Mouse (Mus musculus) layer of hippocampus, adult 6 months (tissue): ENCODE data around the gene Kng1. TPM values are rescaled to one million over a fixed set of nuclear protein-coding genes. Genes with fewer than 3 reads are reported as not detected.

Experiments used
- long read RNA-seq, 2 experiments: library from polyadenylated mRNA; unstranded; transcript quantifications; one replicate each; pipeline ENCODE4 v2.0.0; 2019 to 2020
- microRNA-seq: library from miRNA; unstranded; fragments of <30 nt; microRNA quantifications from one replicate; pipeline ENCODE4 v1.2.0, GENCODE M21; 2020
- polyA plus RNA-seq: library from polyadenylated mRNA; unstranded; fragments of <200 nt; fragmentation: Nextera tagmentation; gene quantifications from 2 replicates; pipeline ENCODE4 v1.2.3, GENCODE M21; 2021

Kng1 gene
- polyA plus RNA-seq = not detected in 2 replicates
- long read RNA-seq, experiment 1 = 0 reads
- long read RNA-seq, experiment 2 = 0 reads

DNA sequence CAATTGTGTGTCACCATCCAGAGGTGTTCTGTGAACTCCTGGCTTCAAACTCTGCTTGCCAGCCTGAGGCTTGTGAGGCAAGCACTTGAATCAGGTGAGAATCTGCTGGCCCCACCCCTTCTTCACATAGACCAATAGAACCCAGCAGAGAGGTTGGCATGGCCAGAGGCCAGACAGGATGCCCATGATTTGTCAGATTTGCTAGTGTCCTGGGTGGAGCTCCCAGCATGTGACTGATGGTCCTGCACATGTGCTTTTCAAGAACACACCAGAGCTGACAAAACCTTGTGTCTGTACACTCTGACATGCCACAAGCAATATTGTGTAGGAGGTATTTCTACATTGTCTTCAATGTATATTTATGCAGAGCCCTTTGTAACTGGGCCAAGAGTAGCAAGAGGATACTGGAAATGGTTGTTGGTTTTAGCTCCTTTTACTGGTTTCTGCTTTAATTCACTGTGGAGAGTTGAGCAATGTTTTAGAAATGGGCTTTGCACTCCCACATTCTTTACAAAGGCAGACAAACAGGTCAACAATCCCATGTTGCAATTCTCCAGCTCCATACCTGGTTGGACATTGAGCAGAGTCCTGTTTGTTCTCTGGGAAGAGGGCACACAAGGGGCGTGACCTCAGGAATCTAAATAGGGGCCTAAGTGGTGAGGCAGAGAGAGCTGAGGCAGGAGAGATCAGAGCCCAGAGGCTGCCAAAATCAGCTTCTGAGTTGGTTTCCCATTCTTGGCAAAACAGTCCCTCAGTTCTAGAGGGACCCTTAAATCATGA lies at the start of gene Kng1:
Gene Kng1 (plus strand): TSS at position 198 of the 780 bp plus-strand sequence.

DNA sequence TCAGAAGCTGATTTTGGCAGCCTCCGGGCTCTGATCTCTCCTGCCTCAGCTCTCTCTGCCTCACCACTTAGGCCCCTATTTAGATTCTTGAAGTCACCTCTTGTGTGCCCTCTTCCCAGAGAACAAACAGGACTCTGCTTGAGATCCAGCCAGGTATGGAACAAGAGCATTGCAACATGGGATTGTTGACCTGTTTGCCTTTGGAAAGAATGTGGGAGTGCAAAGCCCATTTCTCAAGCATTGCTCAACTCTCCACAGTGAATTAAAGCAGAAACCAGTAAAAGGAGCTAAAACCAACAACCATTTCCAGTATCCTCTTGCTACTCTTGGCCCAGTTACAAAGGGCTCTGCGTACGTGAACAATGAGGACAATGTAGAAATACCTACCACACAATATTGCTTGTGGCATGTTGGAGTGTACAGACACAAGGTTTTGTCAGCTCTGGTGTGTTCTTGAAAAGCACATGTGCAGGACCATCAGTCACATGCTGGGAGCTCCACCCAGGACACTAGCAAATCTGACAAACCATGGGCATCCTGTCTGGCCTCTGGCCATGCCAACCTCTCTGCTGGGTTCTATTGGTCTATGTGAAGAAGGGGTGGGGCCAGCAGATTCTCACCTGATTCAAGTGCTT lies 28.6 kb upstream of the Kng1 start, which contains the start of gene Kng2:
Gene Kng2 (minus strand): TSS at position 517 of the 635 bp plus-strand sequence.

DNA sequence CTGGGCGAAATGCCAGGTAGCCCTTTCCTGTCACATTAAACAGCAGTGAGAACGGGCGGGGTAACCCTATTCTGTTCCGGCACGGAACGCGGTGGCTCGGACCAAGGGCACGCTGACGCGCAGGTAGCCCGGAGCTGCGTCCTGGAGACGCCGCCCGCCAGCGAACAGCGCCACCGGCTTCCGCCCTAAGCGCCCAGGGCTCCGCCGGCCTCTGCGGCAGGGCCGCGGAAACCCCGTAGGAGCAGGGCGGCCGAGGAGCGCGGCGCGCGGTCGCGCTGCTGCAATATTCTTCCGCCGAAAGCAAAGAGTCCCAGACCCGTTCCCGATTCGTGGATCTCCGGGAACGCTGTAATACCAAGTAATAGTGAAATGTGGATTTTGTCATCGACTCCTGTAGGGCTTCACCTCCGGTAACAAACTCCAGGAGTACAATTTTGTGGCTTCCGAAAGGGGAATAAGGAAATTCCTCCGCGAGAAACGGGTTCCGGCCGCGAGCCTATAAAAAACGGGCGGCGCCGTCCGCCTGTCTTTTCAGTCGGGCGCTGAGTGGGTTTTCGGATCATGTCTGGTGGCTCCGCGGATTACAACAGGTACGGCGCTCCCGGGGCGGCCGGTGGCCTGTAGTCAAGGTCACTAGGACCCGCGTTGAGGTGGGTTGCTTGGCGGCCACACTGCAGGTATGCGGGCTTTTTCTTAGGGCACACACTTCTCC lies 49.7 kb downstream of the Kng1 start, which contains the start of gene Eif4a2:
Gene Eif4a2 (plus strand): TSS at position 214 of the 712 bp plus-strand sequence.

DNA sequence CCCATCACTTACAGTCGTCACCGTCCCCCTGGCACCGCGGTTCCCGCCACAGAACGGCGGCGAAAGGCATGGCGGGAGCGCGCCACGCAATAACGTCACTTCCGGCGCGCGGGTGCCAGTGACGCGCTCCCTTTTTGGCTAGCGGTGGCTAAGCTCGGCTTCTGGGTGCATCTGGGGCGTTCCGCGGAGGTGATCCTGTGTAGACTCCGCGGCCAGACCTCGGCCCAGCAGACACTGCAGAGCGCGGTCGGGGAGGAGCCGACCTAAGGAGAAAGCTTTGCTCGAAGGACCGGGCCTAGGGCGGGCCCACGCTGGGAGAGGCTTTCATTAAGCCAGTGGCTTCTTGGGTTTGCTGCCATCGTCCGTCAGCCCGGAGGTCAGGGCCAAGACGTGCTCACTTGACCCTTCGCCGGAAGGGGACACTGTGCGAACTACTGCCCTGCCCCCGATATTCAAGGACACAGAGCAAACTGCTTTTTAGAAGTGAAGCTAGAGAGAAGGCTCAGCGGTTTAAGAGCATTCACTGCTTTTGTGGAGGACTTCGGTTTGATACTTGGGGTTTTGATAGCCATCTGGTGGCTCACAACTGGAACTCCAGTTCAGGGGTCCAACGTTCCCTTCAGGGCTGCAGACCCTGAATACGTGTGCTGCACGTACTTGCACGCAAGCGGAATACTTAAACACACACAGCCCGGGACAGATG lies 70.2 kb downstream of the Kng1 start, which contains the start of gene Rfc4:
Gene Rfc4 (minus strand): TSS at position 65 of the 703 bp plus-strand sequence.

Small RNA genes within 50 kb of the gene (microRNA-seq; reads per million reads assigned to microRNA genes)
- gene Gm49346 = 0.64 reads per million

Other genes with a start within 250 kb of the Kng1 start
- gene Crygs, start 246.3 kb upstream of the Kng1 start, polyA plus RNA-seq = 0.23 and 0.45 TPM in 2 replicates
- 11.0 and 11.6 TPM in 2 replicates for gene Tbccd1, start 200.2 kb upstream of the Kng1 start, polyA plus RNA-seq
- gene Dnajb11, start 200.0 kb upstream of the Kng1 start, polyA plus RNA-seq = 90.9 and 101 TPM in 2 replicates
- not detected in 2 replicates for gene Ahsg, start 166.6 kb upstream of the Kng1 start, polyA plus RNA-seq
- gene Fetub, start 139.5 kb upstream of the Kng1 start, polyA plus RNA-seq = 0.18 and 0.30 TPM in 2 replicates
- not detected in 2 replicates for gene Hrg, start 106.8 kb upstream of the Kng1 start, polyA plus RNA-seq
- not detected in 2 replicates for gene Kng2, start 28.4 kb upstream of the Kng1 start, polyA plus RNA-seq
- gene Eif4a2, start 49.6 kb downstream of the Kng1 start, polyA plus RNA-seq = 973 and 1,001 TPM in 2 replicates
- 12.6 and 15.1 TPM in 2 replicates for gene Rfc4, start 69.9 kb downstream of the Kng1 start, polyA plus RNA-seq
- 0.10 TPM in 1 of 2 replicates, not detected in the other for gene Adipoq, start 88.7 kb downstream of the Kng1 start, polyA plus RNA-seq
- gene St6gal1, start 166.9 kb downstream of the Kng1 start, polyA plus RNA-seq = 6.2 and 6.3 TPM in 2 replicates